Mouse (Mus musculus) yolk sac, embryonic 10.5 days (tissue): Measurements from ENCODE around the gene Arhgef25.

ENCODE experiments used
- DNase-seq: peaks from one replicate; pipeline ENCODE4 v3.0.0-alpha.2; 2017; ENCODE audit warnings: low spot score

Arhgef25 gene

GRCm38 (mm10) chr10:127186451-127186850, 3.4 kb downstream of the Arhgef25 start:
- DNase-seq: no peak

GRCm38 (mm10) chr10:127185506-127185905, 4.4 kb downstream of the Arhgef25 start:
- no peak for DNase-seq

- no peak for DNase-seq
Measured at GRCm38 (mm10) chr10:127185101-127185500, 4.8 kb downstream of the Arhgef25 start.

- DNase-seq: peak; percentile 60
Measured at GRCm38 (mm10) chr10:127183759-127184158, 6.1 kb downstream of the Arhgef25 start.

GRCm38 (mm10) chr10:127182624-127183023, 7.3 kb downstream of the Arhgef25 start:
- no peak for DNase-seq

GRCm38 (mm10) chr10:127181566-127181965, 8.3 kb downstream of the Arhgef25 start:
- no peak for DNase-seq

- DNase-seq: no peak
Measured at GRCm38 (mm10) chr10:127180695-127181047, 9.2 kb downstream of the Arhgef25 start.

- DNase-seq: no peak
Measured at GRCm38 (mm10) chr10:127179871-127180694, 9.8 kb downstream of the Arhgef25 start, which contains the start of gene Slc26a10. TSS of gene Slc26a10 (minus strand) at chr10:127180645.

- DNase-seq: no peak
Measured at GRCm38 (mm10) chr10:127178286-127179027, 11.4 kb downstream of the Arhgef25 start.

- DNase-seq: peak; percentile 77
Measured at GRCm38 (mm10) chr10:127177719-127178118, 12.2 kb downstream of the Arhgef25 start.

- no peak for DNase-seq
Measured at GRCm38 (mm10) chr10:127177235-127177634, 12.6 kb downstream of the Arhgef25 start.

- DNase-seq: no peak
Measured at GRCm38 (mm10) chr10:127176756-127177155, 13.1 kb downstream of the Arhgef25 start.

GRCm38 (mm10) chr10:127176228-127176627, 13.7 kb downstream of the Arhgef25 start:
- no peak for DNase-seq

GRCm38 (mm10) chr10:127174170-127174569, 15.7 kb downstream of the Arhgef25 start:
- DNase-seq: no peak

GRCm38 (mm10) chr10:127173148-127174065, 16.5 kb downstream of the Arhgef25 start:
- DNase-seq: no peak

- DNase-seq: no peak
Measured at GRCm38 (mm10) chr10:127171631-127172200, 18.2 kb downstream of the Arhgef25 start.

- peak; percentile 80 for DNase-seq
Measured at GRCm38 (mm10) chr10:127170837-127171272, 19.0 kb downstream of the Arhgef25 start.

- DNase-seq: no peak
Measured at GRCm38 (mm10) chr10:127170002-127170401, 19.9 kb downstream of the Arhgef25 start.

GRCm38 (mm10) chr10:127167614-127168192, 22.2 kb downstream of the Arhgef25 start:
- peak; percentile 59 for DNase-seq

GRCm38 (mm10) chr10:127166771-127167613, 22.9 kb downstream of the Arhgef25 start:
- DNase-seq: no peak
